Mouse (Mus musculus) embryo, embryonic 11 days (tissue): ENCODE measurements at regions not wholly inside any gene's neighbourhood (a gene's known extent, or its start where the extent isn't known, plus 50 kb on each side); places are given as distances from the start of the nearest gene placed in this dataset.

Experiments used
- DNase-seq: peaks from one replicate; pipeline ENCODE4 v3.0.0-alpha.2; 2015

DNA sequence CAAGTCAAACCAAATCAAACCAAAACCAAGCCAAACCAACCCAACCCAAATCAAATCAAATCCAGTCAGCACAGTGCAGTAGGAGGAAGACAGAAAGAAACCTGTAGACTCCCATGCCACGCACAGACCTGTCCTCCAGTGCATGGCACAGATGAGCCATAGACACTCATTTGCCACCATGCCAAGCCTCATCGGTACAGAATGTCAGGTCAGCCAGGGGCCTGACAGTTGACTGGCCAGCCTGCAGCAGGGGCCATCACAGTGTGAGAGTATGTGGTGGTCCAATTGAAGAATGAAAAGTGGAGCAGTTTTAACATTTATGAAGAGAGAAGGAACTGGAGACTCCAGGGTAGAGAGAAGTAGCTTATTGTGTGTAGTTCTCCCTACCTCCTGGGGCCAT, 639.2 kb downstream of the Gbe1 start:
- no peak for DNase-seq
